Mouse (Mus musculus): ENCODE results near the gene Rabgap1l. TPM values are rescaled to one million over a fixed set of nuclear protein-coding genes. Genes with fewer than 3 reads are reported as not detected.
A peak's percentile ranks its signal among the peaks of the same experiment; 100 is the strongest.

Rabgap1l gene
- polyA plus RNA-seq, 1 experiment from 2014 or later: 10.1 TPM

DNA sequence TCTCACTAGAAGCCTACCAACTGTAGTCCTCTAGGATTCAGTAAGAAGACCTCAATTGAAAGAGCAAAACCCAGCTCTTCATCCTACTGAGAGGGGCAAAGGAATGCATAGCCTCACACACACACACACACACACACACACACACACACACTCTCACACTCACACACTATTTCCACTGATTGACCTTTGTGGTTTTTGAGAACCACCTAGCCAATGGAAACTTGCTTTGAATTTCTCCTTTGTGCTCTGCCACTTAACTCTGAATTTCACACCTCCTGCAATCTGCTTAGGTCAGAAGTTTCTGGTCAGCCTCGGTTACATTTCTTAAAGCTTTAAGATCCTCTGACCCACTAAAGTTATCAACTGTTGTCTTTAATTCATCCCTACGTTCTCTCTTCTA lies 12.3 kb upstream of the Rabgap1l start:
- Histone ChIP-seq H3K4me3 (replicated peaks) (no peak overlapping the region), H3K36me3 (no peaks in the 10 kb centered on the region), H3K4me1 (no peaks in the 10 kb centered on the region), H3K4me2 (no peak overlapping the region), H3K27ac (no peak overlapping the region), H3K9ac (no peak overlapping the region), H3K27me3 (no peaks in the 10 kb centered on the region), H3K9me3 (replicated peaks) (no peaks in the 10 kb centered on the region)
- no peak for ATAC-seq (replicated peaks; ENCODE audit: low FRiP score)
- WGBS: 60% methylated on average over 2 of the region's 2 CpGs

DNA sequence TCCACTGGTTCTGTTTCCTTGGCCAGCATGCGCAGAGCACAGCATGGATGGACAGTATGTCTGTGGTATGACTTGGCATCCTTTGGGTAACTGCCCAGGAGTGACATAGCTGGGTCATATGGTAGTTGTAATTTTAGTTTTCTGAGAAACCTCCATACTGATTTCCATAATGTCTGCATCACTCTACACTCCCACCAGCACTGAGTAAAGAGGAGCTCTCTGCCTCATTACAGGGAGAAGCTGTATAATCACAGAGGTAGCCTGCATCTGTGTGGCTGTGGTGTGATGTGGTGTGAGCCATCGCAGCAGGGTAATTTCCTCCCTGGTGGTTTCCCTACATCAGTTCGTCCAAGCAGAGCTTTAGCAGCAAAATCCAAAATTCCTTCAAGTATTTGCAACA lies 7.0 kb upstream of the Rabgap1l start:
- no peaks in the 10 kb centered on the region for H3K36me3 ChIP-seq
- no peak overlapping the region for H3K9ac ChIP-seq
- no peaks in the 10 kb centered on the region for H3K27me3 ChIP-seq
- no peaks in the 10 kb centered on the region for H3K9me3 ChIP-seq (replicated peaks)
- no peak for ATAC-seq (replicated peaks; ENCODE audit: low FRiP score)
- H3K4me3 ChIP-seq (replicated peaks): no peak overlapping the region
- no peak overlapping the region for H3K27ac ChIP-seq
- no peak overlapping the region for H3K4me2 ChIP-seq
- H3K4me1 ChIP-seq: no peaks in the 10 kb centered on the region
- 78% methylated on average over 3 of the region's 3 CpGs for WGBS

DNA sequence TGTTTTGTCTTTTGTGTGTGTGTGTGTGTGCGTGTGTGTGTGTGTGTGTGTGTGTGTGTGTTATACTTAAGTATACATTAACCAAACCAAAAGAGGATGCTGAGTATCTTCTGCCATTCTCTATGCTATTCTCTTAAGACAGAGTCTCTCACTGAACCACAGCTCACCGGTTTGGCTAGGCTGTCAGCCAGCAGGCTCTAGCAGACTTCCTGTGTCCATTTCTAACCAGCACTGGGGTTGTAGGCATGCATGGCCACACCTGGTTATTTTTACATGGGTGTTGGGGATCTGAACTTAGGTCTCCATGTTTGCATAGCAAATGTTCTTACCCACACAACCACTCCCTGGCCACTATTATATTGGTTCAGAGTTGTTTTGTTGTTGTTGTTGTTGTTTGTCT lies 2.0 kb upstream of the Rabgap1l start:
- no peak overlapping the region for H3K4me2 ChIP-seq
- H3K4me1 ChIP-seq: peaks cover 5% of the 10 kb centered on the region; the same call in 1 of the 2 replicates
- no peak overlapping the region for H3K27ac ChIP-seq
- H3K9ac ChIP-seq: no peak overlapping the region
- H3K36me3 ChIP-seq: no peaks in the 10 kb centered on the region
- no peaks in the 10 kb centered on the region for H3K9me3 ChIP-seq (replicated peaks)
- H3K27me3 ChIP-seq: no peaks in the 10 kb centered on the region
- no peak overlapping the region for H3K4me3 ChIP-seq (replicated peaks)
- ATAC-seq (replicated peaks; ENCODE audit: low FRiP score): no peak
- WGBS: 77% methylated on average over 2 of the region's 2 CpGs

DNA sequence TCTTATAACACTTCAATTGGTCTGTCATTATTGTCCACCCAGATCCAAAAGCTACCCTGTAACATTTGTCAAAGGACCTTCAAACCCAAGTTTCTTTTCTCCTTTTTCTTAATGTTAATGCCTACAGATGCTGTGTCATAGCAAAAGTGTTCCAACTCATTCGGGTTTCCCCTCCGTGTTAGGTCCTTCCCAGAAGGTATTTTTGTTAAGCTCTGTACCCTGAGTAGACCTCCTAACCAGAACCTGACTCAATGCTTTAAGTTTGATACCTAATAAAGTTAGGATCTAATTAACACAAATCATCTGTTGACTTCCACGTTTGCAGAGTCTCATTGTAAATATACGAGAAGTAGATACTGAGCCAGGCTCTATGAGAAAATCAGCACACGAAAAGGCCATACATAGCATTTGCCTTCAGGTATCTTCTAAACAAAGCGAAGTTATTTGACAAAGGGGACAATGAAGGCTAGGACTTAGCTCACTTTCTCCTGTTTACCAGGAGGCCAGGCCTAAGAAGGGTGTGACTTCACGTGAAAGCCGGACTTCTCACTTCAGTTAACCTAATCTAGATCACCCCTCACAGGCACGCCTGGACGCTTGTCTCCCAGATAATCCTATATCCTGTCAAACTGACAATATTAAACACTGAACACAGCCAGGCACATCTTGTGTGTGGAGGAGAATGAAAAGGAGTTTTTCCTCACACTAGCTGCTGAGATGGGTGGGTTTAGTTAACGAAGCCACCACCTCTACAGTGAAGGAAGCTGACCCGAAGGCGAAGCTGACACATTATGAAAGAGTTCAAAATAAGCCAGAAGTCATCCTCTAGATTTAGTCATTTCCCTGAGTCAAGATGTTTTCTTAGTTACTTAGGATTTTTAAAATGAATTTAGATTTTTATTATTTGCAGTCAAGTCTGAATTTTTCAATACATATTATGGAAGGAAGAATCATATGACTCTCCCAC lies 1.1 kb upstream of the Rabgap1l start:
- no peak for ATAC-seq (replicated peaks; ENCODE audit: low FRiP score)
- H3K36me3 ChIP-seq: no peaks in the 10 kb centered on the region
- H3K4me2 ChIP-seq: no peak overlapping the region
- H3K27ac ChIP-seq: no peak overlapping the region
- H3K9ac ChIP-seq: no peak overlapping the region
- H3K4me3 ChIP-seq (replicated peaks): no peak overlapping the region
- WGBS: 83% methylated on average over 13 of the region's 13 CpGs
- peaks cover 5% of the 10 kb centered on the region; the same call in 1 of the 2 replicates for H3K4me1 ChIP-seq
- no peaks in the 10 kb centered on the region for H3K27me3 ChIP-seq
- no peaks in the 10 kb centered on the region for H3K9me3 ChIP-seq (replicated peaks)

DNA sequence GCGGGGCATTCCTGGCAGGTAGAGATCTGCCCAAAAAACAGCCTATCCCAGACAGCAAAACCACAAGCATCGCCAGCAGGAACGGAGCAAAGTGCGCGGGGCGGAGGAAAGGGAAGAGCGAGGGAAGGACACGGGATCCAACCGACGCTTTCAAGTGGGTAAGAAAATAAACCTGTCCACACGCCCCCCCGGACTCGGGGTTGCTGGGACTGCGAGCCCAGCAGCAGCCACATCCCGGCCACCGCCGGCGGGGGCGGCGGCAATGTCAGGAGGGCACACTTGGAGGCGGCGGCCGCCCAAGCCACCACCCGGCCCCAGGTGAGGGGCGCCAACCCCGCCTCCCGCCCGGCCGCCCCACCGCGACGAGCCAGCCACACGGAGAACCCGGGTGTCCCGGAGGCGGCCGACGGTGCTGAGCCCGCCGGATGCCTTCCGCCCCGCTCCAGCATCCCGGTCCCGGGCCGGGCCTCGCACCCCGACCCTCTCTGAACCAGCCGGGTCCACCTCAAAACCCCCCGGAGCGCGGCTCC lies 790 bp downstream of the Rabgap1l start:
- Histone ChIP-seq H3K4me3 (replicated peaks) (peak overlapping the region; percentile 93), H3K27ac (peak overlapping the region; percentile 65), H3K36me3 (no peaks in the 10 kb centered on the region), H3K9ac (peak overlapping the region; percentile 83), H3K9me3 (replicated peaks) (no peaks in the 10 kb centered on the region), H3K27me3 (no peaks in the 10 kb centered on the region), H3K4me2 (peak overlapping the region; percentile 96), H3K4me1 (peaks cover 5% of the 10 kb centered on the region; the same call in 1 of the 2 replicates)
- under 1% methylated on average over 42 of the region's 51 CpGs for WGBS
- ATAC-seq (replicated peaks; ENCODE audit: low FRiP score): peak; percentile 81

DNA sequence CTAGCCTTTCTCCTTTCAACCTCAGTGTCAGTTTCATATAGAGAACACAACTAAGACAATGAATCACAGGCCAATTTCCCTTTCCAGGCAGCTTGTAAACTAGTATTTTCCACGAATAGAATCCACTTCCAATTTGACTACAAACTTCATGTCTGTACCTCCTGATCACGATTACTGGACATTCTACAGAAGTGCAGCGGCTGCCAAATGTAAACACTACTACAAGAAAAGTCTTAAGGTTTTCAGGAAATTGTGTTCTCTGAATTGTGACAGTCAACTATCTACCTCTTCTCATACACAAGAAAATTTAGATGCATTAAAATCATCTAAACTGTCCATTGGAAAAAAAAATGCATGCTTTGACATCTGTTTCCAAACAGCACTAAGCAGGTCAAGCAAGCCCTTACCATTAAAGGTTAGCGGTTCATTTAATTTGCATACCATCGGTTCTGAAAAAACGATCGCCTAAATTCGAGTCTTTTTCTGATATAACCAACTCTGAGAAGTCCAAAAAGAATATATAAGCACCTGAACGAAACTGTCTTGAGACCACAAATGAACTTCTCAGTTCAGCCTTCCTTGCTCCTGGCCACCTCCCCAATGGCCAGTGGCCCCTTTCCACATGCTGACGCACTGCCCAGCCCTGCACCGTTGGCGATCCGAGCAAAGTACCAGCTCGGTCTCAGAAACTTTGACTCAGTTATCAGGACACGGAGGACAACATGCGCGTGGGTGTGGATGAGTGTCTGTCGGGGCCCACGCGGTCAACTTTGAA lies 1.4 kb downstream of the Rabgap1l start:
- H3K36me3 ChIP-seq: no peaks in the 10 kb centered on the region
- peak overlapping the region; percentile 96 for H3K4me2 ChIP-seq
- H3K9ac ChIP-seq: peak overlapping the region; percentile 83
- H3K9me3 ChIP-seq (replicated peaks): no peaks in the 10 kb centered on the region
- peaks cover 5% of the 10 kb centered on the region; the same call in 1 of the 2 replicates for H3K4me1 ChIP-seq
- H3K27ac ChIP-seq: no peak overlapping the region
- 7% methylated on average over 20 of the region's 20 CpGs for WGBS
- ATAC-seq (replicated peaks; ENCODE audit: low FRiP score): peak; percentile 23; the same call in 1 of the 2 replicates
- H3K27me3 ChIP-seq: no peaks in the 10 kb centered on the region
- peak overlapping the region; percentile 93 for H3K4me3 ChIP-seq (replicated peaks)

DNA sequence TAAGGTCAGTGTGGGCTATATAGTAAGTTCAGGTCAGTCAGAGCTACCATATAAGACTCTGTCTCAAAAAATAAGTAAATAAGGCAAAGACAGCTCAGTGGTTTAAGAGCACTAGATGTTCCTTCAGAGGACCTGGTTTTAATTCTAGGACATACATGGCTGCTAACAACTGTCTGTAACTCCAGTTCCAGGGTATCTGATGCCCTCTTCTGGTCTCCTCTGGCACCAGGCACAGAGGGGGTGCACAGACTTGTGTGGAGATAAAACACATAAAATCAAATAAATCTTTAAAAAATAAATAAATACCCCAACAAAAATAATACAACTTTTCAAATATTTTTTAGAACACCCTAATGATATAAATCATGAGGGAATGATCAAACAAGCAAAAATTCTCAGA lies 2.4 kb downstream of the Rabgap1l start:
- H3K4me2 ChIP-seq: no peak overlapping the region
- H3K4me3 ChIP-seq (replicated peaks): no peak overlapping the region
- no peak overlapping the region for H3K9ac ChIP-seq
- H3K36me3 ChIP-seq: no peaks in the 10 kb centered on the region
- H3K27me3 ChIP-seq: no peaks in the 10 kb centered on the region
- peaks cover 5% of the 10 kb centered on the region; the same call in 1 of the 2 replicates for H3K4me1 ChIP-seq
- ATAC-seq (replicated peaks; ENCODE audit: low FRiP score): no peak
- no peak overlapping the region for H3K27ac ChIP-seq
- no peaks in the 10 kb centered on the region for H3K9me3 ChIP-seq (replicated peaks)

DNA sequence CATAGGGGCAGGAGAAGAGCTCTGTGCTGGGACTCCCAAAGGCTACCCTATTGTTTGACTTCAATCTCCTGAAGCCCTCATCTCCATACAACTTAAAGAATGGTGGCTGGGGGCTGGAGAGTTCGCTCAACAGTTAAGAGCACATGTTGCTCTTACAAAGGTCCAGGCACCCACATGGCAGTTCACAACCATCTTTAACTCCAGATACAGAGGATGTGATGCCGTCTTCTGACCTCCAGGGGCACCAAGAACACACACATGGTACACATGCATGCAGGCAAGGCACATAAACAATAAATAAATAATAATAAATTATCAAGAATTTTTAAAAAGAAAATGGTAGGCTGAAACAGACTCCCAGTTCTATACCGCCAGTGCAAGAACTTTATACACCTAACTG lies 3.1 kb downstream of the Rabgap1l start:
- no peak for ATAC-seq (replicated peaks; ENCODE audit: low FRiP score)
- no peaks in the 10 kb centered on the region for H3K36me3 ChIP-seq
- no peaks in the 10 kb centered on the region for H3K27me3 ChIP-seq
- no peaks in the 10 kb centered on the region for H3K9me3 ChIP-seq (replicated peaks)
- 83% methylated on average over 3 of the region's 3 CpGs for WGBS
- no peak overlapping the region for H3K4me3 ChIP-seq (replicated peaks)
- no peak overlapping the region for H3K9ac ChIP-seq
- no peak overlapping the region for H3K4me2 ChIP-seq
- no peak overlapping the region for H3K27ac ChIP-seq
- peaks cover 5% of the 10 kb centered on the region; the same call in 1 of the 2 replicates for H3K4me1 ChIP-seq

DNA sequence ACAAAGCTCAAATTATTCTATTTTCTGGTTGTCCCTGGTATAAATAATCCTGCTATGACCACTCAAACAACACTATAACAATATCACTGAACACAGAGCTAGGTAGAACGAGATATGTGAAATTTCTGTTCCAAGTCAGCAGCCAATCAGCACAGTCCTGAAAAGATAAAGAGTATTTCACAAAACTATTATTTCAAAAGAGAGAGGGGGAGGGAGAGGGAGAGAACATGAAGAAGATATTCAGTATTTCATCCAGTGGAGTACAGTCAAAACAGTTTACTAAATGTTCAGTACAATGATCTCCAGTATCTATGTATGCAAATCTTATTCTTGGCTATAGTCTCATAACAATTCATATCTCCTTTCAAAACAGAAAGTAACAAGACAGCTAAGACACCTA lies 5.1 kb downstream of the Rabgap1l start:
- 83% methylated on average over 1 of the region's 1 CpGs for WGBS
- Histone ChIP-seq H3K27me3 (no peaks in the 10 kb centered on the region), H3K4me2 (no peak overlapping the region)

DNA sequence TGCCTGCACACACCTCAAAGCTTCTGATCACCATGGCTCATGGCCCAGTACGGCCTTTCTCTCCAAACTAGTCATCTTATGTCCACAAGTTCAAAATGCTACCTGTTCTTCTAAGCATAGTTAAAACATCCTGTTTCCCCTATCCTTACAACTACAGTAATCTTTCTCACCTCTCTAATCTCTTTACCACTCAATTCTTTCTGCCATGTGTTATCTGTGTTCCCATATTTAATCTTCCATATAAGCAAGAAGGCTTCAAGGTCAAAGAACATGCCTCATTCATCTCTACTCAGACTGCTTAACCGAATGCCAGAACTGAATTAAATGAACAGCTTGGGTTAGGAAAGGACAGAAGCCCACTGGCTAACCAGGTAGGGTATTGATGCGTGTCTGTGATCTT lies 5.8 kb downstream of the Rabgap1l start:
- 84% methylated on average over 3 of the region's 3 CpGs for WGBS

More for the DNA sequence above, 5.1 kb downstream of the Rabgap1l start:
- H3K36me3 ChIP-seq: no peaks in the 10 kb centered on the region
- no peak for ATAC-seq (replicated peaks; ENCODE audit: low FRiP score)
- H3K4me1 ChIP-seq: peaks cover 5% of the 10 kb centered on the region; the same call in 1 of the 2 replicates
- no peak overlapping the region for H3K27ac ChIP-seq
- no peak overlapping the region for H3K9ac ChIP-seq
- no peak overlapping the region for H3K4me3 ChIP-seq (replicated peaks)
- no peaks in the 10 kb centered on the region for H3K9me3 ChIP-seq (replicated peaks)

DNA sequence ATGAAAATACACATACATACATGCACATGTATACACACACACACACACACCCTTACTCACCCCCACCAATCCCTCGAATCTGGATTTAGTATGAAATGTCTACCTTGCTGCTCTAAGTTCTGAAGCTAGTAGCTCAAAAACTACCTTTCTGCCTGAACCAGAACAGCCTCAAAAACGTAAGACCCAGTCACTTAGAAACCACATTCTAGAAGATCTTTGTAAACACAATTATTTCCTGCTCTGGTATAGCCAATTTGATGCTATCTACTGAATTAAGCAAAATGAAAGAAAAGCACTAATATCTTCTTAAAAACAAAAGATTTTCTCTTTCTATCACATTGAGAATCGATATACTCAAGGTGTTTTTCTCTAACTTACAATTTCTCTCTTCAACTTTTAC lies 6.4 kb downstream of the Rabgap1l start:
- no peak overlapping the region for H3K9ac ChIP-seq
- H3K27ac ChIP-seq: no peak overlapping the region
- 0 out of 2 replicates have a peak, but pooled peaks cover under 1% of the 10 kb centered on the region for H3K4me1 ChIP-seq
- no peaks in the 10 kb centered on the region for H3K27me3 ChIP-seq
- no peaks in the 10 kb centered on the region for H3K9me3 ChIP-seq (replicated peaks)
- H3K4me2 ChIP-seq: no peak overlapping the region
- ATAC-seq (replicated peaks; ENCODE audit: low FRiP score): no peak
- 85% methylated on average over 3 of the region's 3 CpGs for WGBS
- no peak overlapping the region for H3K4me3 ChIP-seq (replicated peaks)
- H3K36me3 ChIP-seq: no peaks in the 10 kb centered on the region

More for the DNA sequence above, 5.8 kb downstream of the Rabgap1l start:
- no peaks in the 10 kb centered on the region for H3K36me3 ChIP-seq
- peaks cover 5% of the 10 kb centered on the region; the same call in 1 of the 2 replicates for H3K4me1 ChIP-seq
- no peaks in the 10 kb centered on the region for H3K9me3 ChIP-seq (replicated peaks)
- no peak for ATAC-seq (replicated peaks; ENCODE audit: low FRiP score)
- H3K4me2 ChIP-seq: no peak overlapping the region
- H3K9ac ChIP-seq: no peak overlapping the region
- no peak overlapping the region for H3K27ac ChIP-seq
- H3K4me3 ChIP-seq (replicated peaks): no peak overlapping the region
- H3K27me3 ChIP-seq: no peaks in the 10 kb centered on the region
